13 mouse cellular contexts compared by ENCODE assay signal in genomic region chr11:96287411-96287810, GRCm38 (mm10). TPM values are rescaled to one million over a fixed set of nuclear protein-coding genes. Genes with fewer than 3 reads are reported as not detected.
A peak's percentile ranks its signal among the peaks of the same experiment; 100 is the strongest.
DNase-seq lines count a peak whose midpoint lies in the region; ATAC-seq and TF ChIP-seq lines count a peak whose summit lies in the region.
"Had no signal": no experiment of that assay in that cellular context is flagged by ENCODE, and none has a peak within 500 bp of the region (broad histone marks: within the 10 kb centered on the region; RNA-seq: fewer than 3 reads in every experiment).

No protein-coding gene starts in this region.

- ATAC-seq in heart, postnatal 0 days (ENCODE audit: insufficient read depth, low read depth): no peak
- ATAC-seq in hindbrain, embryonic 15.5 days (ENCODE audit: low FRiP score, low read depth): 0 out of 2 replicates have a peak, but pooled peaks have one; percentile 27
- no peak for ATAC-seq in liver, embryonic 15.5 days (ENCODE audit: insufficient read depth)
- ATAC-seq in megakaryocyte, adult 5-6 weeks (ENCODE audit: poor library complexity, severe bottlenecking): no peak
- ATAC-seq: midbrain, embryonic 16.5 days had no signal

- DNase-seq in heart, postnatal 0 days (ENCODE audit: low spot score): no peak
- DNase-seq in heart, adult 8-10 months (ENCODE audit: low spot score): no peak
- DNase-seq in spleen, postnatal 36 days (ENCODE audit: low spot score in 2 of 2): no peak
- DNase-seq in thymus, postnatal 10 days (ENCODE audit: low spot score in 2 of 2): no peak
- DNase-seq: adrenal gland, adult 8-10 months; thymus, postnatal 4 days had no signal

- TF ChIP-seq EP300 in heart, postnatal 0 days (IDR thresholded peaks at IDR 0.05; ENCODE audit: low read depth): no peak

- TF ChIP-seq CTCF in heart, postnatal 0 days (IDR thresholded peaks at IDR 0.05; ENCODE audit: low read depth): no peak
- no peak for TF ChIP-seq CTCF in E14TG2a.4 (conservative IDR thresholded peaks at IDR 0.05; ENCODE audit: low read length)

- no peaks in the 10 kb centered on the region for H3K4me1 ChIP-seq in heart, postnatal 0 days (ENCODE audit: control insufficient read depth, insufficient read depth)
- H3K4me1 ChIP-seq in E14TG2a.4 (replicated peaks; ENCODE audit: low read depth, low read length): peaks cover 51% of the 10 kb centered on the region
- peaks cover 6% of the 10 kb centered on the region for H3K4me1 ChIP-seq in hindbrain, embryonic 15.5 days (replicated peaks)
- H3K4me1 ChIP-seq in liver, embryonic 15.5 days (replicated peaks): peaks cover 9% of the 10 kb centered on the region; the same call in 1 of the 2 replicates

- peaks cover 100% of the 10 kb centered on the region for H3K27me3 ChIP-seq in heart, postnatal 0 days (ENCODE audit: control insufficient read depth, insufficient read depth, low read length)
- peaks cover 97% of the 10 kb centered on the region for H3K27me3 ChIP-seq in E14TG2a.4 (ENCODE audit: insufficient read depth, low read length)
- H3K27me3 ChIP-seq in hindbrain, embryonic 15.5 days: peaks cover 74% of the 10 kb centered on the region
- H3K27me3 ChIP-seq in liver, embryonic 15.5 days: peaks cover 100% of the 10 kb centered on the region

- peak overlapping the region; percentile 44; the same call in 1 of the 2 replicates for H3K4me2 ChIP-seq in heart, postnatal 0 days (ENCODE audit: low read depth, low read length)
- peak overlapping the region; percentile 50 for H3K4me2 ChIP-seq in hindbrain, embryonic 15.5 days
- 0 out of 2 replicates have a peak overlapping the region, but pooled peaks have one; percentile 43 for H3K4me2 ChIP-seq in liver, embryonic 15.5 days

- H3K27ac ChIP-seq in heart, postnatal 0 days (ENCODE audit: low read depth): no peak overlapping the region
- H3K27ac ChIP-seq in hindbrain, embryonic 15.5 days (replicated peaks): peak overlapping the region; percentile 72
- H3K27ac ChIP-seq in liver, embryonic 15.5 days (replicated peaks): no peak overlapping the region
- H3K27ac ChIP-seq: forebrain, embryonic 10.5 days; left cerebral cortex, adult 2 months had no signal

- no peaks in the 10 kb centered on the region for H3K9me3 ChIP-seq in heart, postnatal 0 days (replicated peaks; ENCODE audit: control insufficient read depth, low read length)
- H3K9me3 ChIP-seq in E14TG2a.4 (ENCODE audit: low read length): no peaks in the 10 kb centered on the region
- H3K9me3 ChIP-seq in hindbrain, embryonic 15.5 days: no peaks in the 10 kb centered on the region
- H3K9me3 ChIP-seq in liver, embryonic 15.5 days (replicated peaks): no peaks in the 10 kb centered on the region
- H3K9me3 ChIP-seq: forebrain, embryonic 10.5 days had no signal

- H3K9ac ChIP-seq in heart, postnatal 0 days (replicated peaks; ENCODE audit: low read depth, low read length): no peak overlapping the region
- 0 out of 2 replicates have a peak overlapping the region, but pooled peaks have one; percentile 27 for H3K9ac ChIP-seq in hindbrain, embryonic 15.5 days
- no peak overlapping the region for H3K9ac ChIP-seq in liver, embryonic 15.5 days

- H3K4me3 ChIP-seq in heart, postnatal 0 days (ENCODE audit: low read depth, low read length): peak overlapping the region; percentile 35
- peak overlapping the region; percentile 74 for H3K4me3 ChIP-seq in E14TG2a.4 (replicated peaks; ENCODE audit: low read length)
- H3K4me3 ChIP-seq in hindbrain, embryonic 15.5 days: peak overlapping the region; percentile 40
- no peak overlapping the region for H3K4me3 ChIP-seq in liver, embryonic 15.5 days (replicated peaks)
- H3K4me3 ChIP-seq: left cerebral cortex, adult 2 months had no signal

- H3K36me3 ChIP-seq in heart, postnatal 0 days (replicated peaks; ENCODE audit: control insufficient read depth, insufficient read depth, low read length): no peaks in the 10 kb centered on the region
- H3K36me3 ChIP-seq in E14TG2a.4 (ENCODE audit: insufficient read depth, low read length): no peaks in the 10 kb centered on the region
- H3K36me3 ChIP-seq in hindbrain, embryonic 15.5 days: no peaks in the 10 kb centered on the region
- no peaks in the 10 kb centered on the region for H3K36me3 ChIP-seq in liver, embryonic 15.5 days (replicated peaks)
- H3K36me3 ChIP-seq: forebrain, embryonic 10.5 days had no signal

- WGBS in heart, postnatal 0 days: 1% methylated on average over 9 of the region's 9 CpGs
- 2% methylated on average over 8 of the region's 9 CpGs for WGBS in hindbrain, embryonic 15.5 days
- whole genome bisulfite sequencing in liver, embryonic 15.5 days (ENCODE audit: insufficient replicate concordance): 8% methylated on average over 9 of the region's 9 CpGs

RNA-seq across cellular contexts. Expression of gene Hoxb7, which starts 1.0 kb away (rescaled TPM):
- total RNA-seq in heart, postnatal 0 days (2014; rRNA removed; ENCODE audit: low replicate concordance): not detected in 2 replicates
- 0.20 TPM in 1 of 2 replicates, not detected in the other for polyA plus RNA-seq in heart, postnatal 0 days (2015; fragmentation: Nextera tagmentation; extraction: Ambion mirVana)
- total RNA-seq in heart, adult 8-10 months (2022): not detected
- 26.5 and 33.6 TPM in 2 replicates for polyA plus RNA-seq in hindbrain, embryonic 15.5 days (2015; fragmentation: Nextera tagmentation; extraction: Ambion mirVana)
- polyA plus RNA-seq in liver, embryonic 15.5 days (2015; fragmentation: Nextera tagmentation; extraction: Ambion mirVana): 0.15 and 0.24 TPM in 2 replicates
- 0.11 TPM in 1 of 2 replicates, not detected in the other for total RNA-seq in megakaryocyte, adult 5-6 weeks (2015)
- not detected in 2 replicates for total RNA-seq in megakaryocyte, adult 5-6 weeks (2017)
- total RNA-seq: left cerebral cortex, adult 2 months had no signal
- polyA plus RNA-seq: forebrain, embryonic 10.5 days; midbrain, embryonic 16.5 days had no signal

RNA-seq across cellular contexts. Expression of gene Hoxb6, which starts 4.9 kb away (rescaled TPM):
- total RNA-seq in heart, postnatal 0 days (2014; rRNA removed; ENCODE audit: low replicate concordance): not detected in 2 replicates
- not detected in 2 replicates for polyA plus RNA-seq in heart, postnatal 0 days (2015; fragmentation: Nextera tagmentation; extraction: Ambion mirVana)
- not detected for total RNA-seq in heart, adult 8-10 months (2022)
- 52.1 and 66.7 TPM in 2 replicates for polyA plus RNA-seq in hindbrain, embryonic 15.5 days (2015; fragmentation: Nextera tagmentation; extraction: Ambion mirVana)
- 0.06 TPM in 1 of 2 replicates, not detected in the other for polyA plus RNA-seq in liver, embryonic 15.5 days (2015; fragmentation: Nextera tagmentation; extraction: Ambion mirVana)
- not detected in 2 replicates for total RNA-seq in megakaryocyte, adult 5-6 weeks (2015)
- total RNA-seq in megakaryocyte, adult 5-6 weeks (2017): not detected in 2 replicates
- total RNA-seq: left cerebral cortex, adult 2 months had no signal
- polyA plus RNA-seq: forebrain, embryonic 10.5 days; midbrain, embryonic 16.5 days had no signal

RNA-seq across cellular contexts. Expression of gene Hoxb8, which starts 5.7 kb away (rescaled TPM):
- total RNA-seq in heart, postnatal 0 days (2014; rRNA removed; ENCODE audit: low replicate concordance): not detected in 2 replicates
- polyA plus RNA-seq in heart, postnatal 0 days (2015; fragmentation: Nextera tagmentation; extraction: Ambion mirVana): not detected in 2 replicates
- not detected for total RNA-seq in heart, adult 8-10 months (2022)
- 18.2 and 26.1 TPM in 2 replicates for polyA plus RNA-seq in hindbrain, embryonic 15.5 days (2015; fragmentation: Nextera tagmentation; extraction: Ambion mirVana)
- not detected in 2 replicates for polyA plus RNA-seq in liver, embryonic 15.5 days (2015; fragmentation: Nextera tagmentation; extraction: Ambion mirVana)
- not detected in 2 replicates for total RNA-seq in megakaryocyte, adult 5-6 weeks (2015)
- total RNA-seq in megakaryocyte, adult 5-6 weeks (2017): not detected in 2 replicates
- total RNA-seq: left cerebral cortex, adult 2 months had no signal
- polyA plus RNA-seq: forebrain, embryonic 10.5 days; midbrain, embryonic 16.5 days had no signal

RNA-seq across cellular contexts. Expression of gene Hoxb5, which starts 15.7 kb away (rescaled TPM):
- 0.19 TPM in 1 of 2 replicates, not detected in the other for total RNA-seq in heart, postnatal 0 days (2014; rRNA removed; ENCODE audit: low replicate concordance)
- polyA plus RNA-seq in heart, postnatal 0 days (2015; fragmentation: Nextera tagmentation; extraction: Ambion mirVana): 0.08 and 0.25 TPM in 2 replicates
- under 1 TPM in 1 of 4 experiments, not detected in 3; 0.11 TPM for total RNA-seq in heart, adult 8-10 months (2022)
- polyA plus RNA-seq in hindbrain, embryonic 15.5 days (2015; fragmentation: Nextera tagmentation; extraction: Ambion mirVana): 115 and 140 TPM in 2 replicates
- 0.30 and 0.37 TPM in 2 replicates for polyA plus RNA-seq in liver, embryonic 15.5 days (2015; fragmentation: Nextera tagmentation; extraction: Ambion mirVana)
- total RNA-seq in megakaryocyte, adult 5-6 weeks (2015): not detected in 2 replicates
- not detected in 2 replicates for total RNA-seq in megakaryocyte, adult 5-6 weeks (2017)
- total RNA-seq: left cerebral cortex, adult 2 months had no signal
- polyA plus RNA-seq: forebrain, embryonic 10.5 days; midbrain, embryonic 16.5 days had no signal

RNA-seq across cellular contexts. Expression of gene Hoxb9, which starts 16.2 kb away (rescaled TPM):
- not detected in 2 replicates for total RNA-seq in heart, postnatal 0 days (2014; rRNA removed; ENCODE audit: low replicate concordance)
- polyA plus RNA-seq in heart, postnatal 0 days (2015; fragmentation: Nextera tagmentation; extraction: Ambion mirVana): not detected in 2 replicates
- total RNA-seq in heart, adult 8-10 months (2022): not detected
- polyA plus RNA-seq in hindbrain, embryonic 15.5 days (2015; fragmentation: Nextera tagmentation; extraction: Ambion mirVana): 2.1 and 15.7 TPM in 2 replicates
- polyA plus RNA-seq in liver, embryonic 15.5 days (2015; fragmentation: Nextera tagmentation; extraction: Ambion mirVana): not detected in 2 replicates
- total RNA-seq in megakaryocyte, adult 5-6 weeks (2015): not detected in 2 replicates
- total RNA-seq in megakaryocyte, adult 5-6 weeks (2017): not detected in 2 replicates
- total RNA-seq: left cerebral cortex, adult 2 months had no signal
- polyA plus RNA-seq: forebrain, embryonic 10.5 days; midbrain, embryonic 16.5 days had no signal
